Mouse (Mus musculus): ENCODE results near the gene S100pbp.

GRCm38 (mm10) chr4:129129387-129129786, 60.1 kb downstream of the S100pbp start:
- TF ChIP-seq EP300 (IDR thresholded peaks at IDR 0.05) (no peak), CTCF (IDR thresholded peaks at IDR 0.05) (no peak)

Measured in lung, postnatal 0 days (tissue).